Mouse (Mus musculus) neural tube, embryonic 11.5 days (tissue): Measurements from ENCODE around the gene Spag8. TPM values are rescaled to one million over a fixed set of nuclear protein-coding genes. Genes with fewer than 3 reads are reported as not detected.

Experiments used
- ATAC-seq: fragments of 200-750 bp; cut with Nextera tagmentation; 2 replicates; pipeline ENCODE4 v1.8.0; 2017; ENCODE audit warnings: moderate number of reproducible peaks, mild to moderate bottlenecking, moderate TSS enrichment, moderate library complexity; ENCODE audit not compliant: insufficient read depth, low FRiP score, low TSS enrichment
- DNase-seq: peaks from one replicate; pipeline ENCODE4 v3.0.0-alpha.2; 2015; ENCODE audit warnings: low spot score
- H3K27ac ChIP-seq: fragments of 300-500 bp; sonication (generic); 2 replicates; pipeline ENCODE4 v1.5.1; 2014; ENCODE audit warnings: low read depth, mild to moderate bottlenecking, low read length
- H3K27me3 ChIP-seq: fragments of 300-500 bp; sonication (generic); 2 replicates; pipeline ENCODE4 v1.6.1; 2014; ENCODE audit warnings: mild to moderate bottlenecking, low read length, mixed read lengths; ENCODE audit not compliant: control insufficient read depth, insufficient read depth
- H3K36me3 ChIP-seq: fragments of 300-500 bp; sonication (generic); 2 replicates; pipeline ENCODE4 v1.6.1; 2014; ENCODE audit warnings: mild to moderate bottlenecking, low read length, moderate library complexity, mixed read lengths; ENCODE audit not compliant: control insufficient read depth, insufficient read depth
- H3K4me1 ChIP-seq: fragments of 300-500 bp; sonication (generic); 2 replicates; pipeline ENCODE4 v1.6.1; 2014; ENCODE audit warnings: low read length, mixed read lengths; ENCODE audit not compliant: control insufficient read depth, insufficient read depth
- H3K4me2 ChIP-seq: fragments of 300-500 bp; sonication (generic); 2 replicates; pipeline ENCODE4 v1.6.1; 2014; ENCODE audit warnings: low read depth, mild to moderate bottlenecking, moderate library complexity
- H3K4me3 ChIP-seq: fragments of 300-500 bp; sonication (generic); 2 replicates; pipeline ENCODE4 v1.5.1; 2014; ENCODE audit warnings: low read depth, low read length
- H3K9ac ChIP-seq: fragments of 300-500 bp; sonication (generic); 2 replicates; pipeline ENCODE4 v1.6.1; 2014; ENCODE audit warnings: mild to moderate bottlenecking, low read length
- H3K9me3 ChIP-seq: fragments of 300-500 bp; sonication (generic); 2 replicates; pipeline ENCODE4 v1.6.1; 2016; ENCODE audit warnings: low read length; ENCODE audit not compliant: control insufficient read depth
- WGBS: fragments of 180-500 bp; shearing (Covaris S2); extraction: QIAGEN DNeasy Blood & Tissue Kit; methylation state at CpG from one replicate; pipeline ENCODE4 v1.1.7; 2014; 5-methylcytosine and 5-hydroxymethylcytosine counted together
- polyA plus RNA-seq: library from polyadenylated mRNA; unstranded; fragments of >200 nt; fragmentation: Nextera tagmentation; extraction: Ambion mirVana; gene quantifications from 2 replicates; pipeline ENCODE4 v1.2.1, GENCODE M21; 2014

Spag8 gene
- polyA plus RNA-seq, 1 experiment from 2014 or later: 0.89 TPM

DNA sequence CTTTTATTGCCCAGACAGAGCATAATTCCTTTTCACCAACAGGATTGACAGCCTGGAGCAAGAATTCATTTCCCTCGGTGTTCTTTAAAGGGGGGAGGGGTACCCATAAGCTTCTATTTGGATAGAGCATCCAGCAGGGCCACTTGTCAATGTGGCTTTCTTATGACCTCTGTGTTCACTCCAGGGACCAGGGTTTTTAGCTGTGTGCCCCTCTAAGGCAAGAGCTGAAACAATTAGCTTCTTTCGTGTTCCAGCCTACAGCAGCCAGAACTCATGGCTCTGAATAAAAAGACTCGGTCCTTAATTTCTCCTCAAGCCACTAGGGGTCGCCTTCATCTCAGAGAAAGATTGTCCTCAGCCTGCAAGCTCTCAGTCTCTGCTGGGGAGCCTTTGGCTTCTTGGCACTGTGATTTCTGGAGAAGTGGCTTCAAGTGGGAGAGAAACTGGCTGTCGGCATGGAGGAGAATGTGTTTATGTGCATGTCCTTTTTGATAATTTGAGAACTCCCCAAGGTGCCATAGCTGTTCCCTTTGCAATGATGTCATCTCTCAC, 23.3 kb downstream of the Spag8 start:
- DNase-seq: peak; percentile 82
- H3K9ac ChIP-seq: no peak overlapping the region
- H3K27me3 ChIP-seq: 0 out of 2 replicates have a peak, but pooled peaks cover 2% of the 10 kb centered on the region
- peaks cover 16% of the 10 kb centered on the region for H3K4me1 ChIP-seq
- no peaks in the 10 kb centered on the region for H3K36me3 ChIP-seq
- no peak overlapping the region for H3K4me2 ChIP-seq
- peak overlapping the region; percentile 87 for H3K27ac ChIP-seq
- H3K4me3 ChIP-seq: no peak overlapping the region
- no peaks in the 10 kb centered on the region for H3K9me3 ChIP-seq
- peak; percentile 39; the same call in 1 of the 2 replicates for ATAC-seq
- 5% methylated on average over 5 of the region's 5 CpGs for WGBS

- Histone ChIP-seq H3K27ac (no peak overlapping the region), H3K4me2 (no peak overlapping the region), H3K4me3 (no peak overlapping the region), H3K36me3 (no peaks in the 10 kb centered on the region), H3K4me1 (peaks cover 16% of the 10 kb centered on the region), H3K9me3 (no peaks in the 10 kb centered on the region), H3K9ac (no peak overlapping the region), H3K27me3 (0 out of 2 replicates have a peak, but pooled peaks cover 2% of the 10 kb centered on the region)
- no peak for ATAC-seq
- 52% methylated on average over 20 of the region's 20 CpGs for WGBS
- DNase-seq: peak; percentile 25
Measured at GRCm38 (mm10) chr4:43629106-43629817, 24.1 kb downstream of the Spag8 start.

DNA sequence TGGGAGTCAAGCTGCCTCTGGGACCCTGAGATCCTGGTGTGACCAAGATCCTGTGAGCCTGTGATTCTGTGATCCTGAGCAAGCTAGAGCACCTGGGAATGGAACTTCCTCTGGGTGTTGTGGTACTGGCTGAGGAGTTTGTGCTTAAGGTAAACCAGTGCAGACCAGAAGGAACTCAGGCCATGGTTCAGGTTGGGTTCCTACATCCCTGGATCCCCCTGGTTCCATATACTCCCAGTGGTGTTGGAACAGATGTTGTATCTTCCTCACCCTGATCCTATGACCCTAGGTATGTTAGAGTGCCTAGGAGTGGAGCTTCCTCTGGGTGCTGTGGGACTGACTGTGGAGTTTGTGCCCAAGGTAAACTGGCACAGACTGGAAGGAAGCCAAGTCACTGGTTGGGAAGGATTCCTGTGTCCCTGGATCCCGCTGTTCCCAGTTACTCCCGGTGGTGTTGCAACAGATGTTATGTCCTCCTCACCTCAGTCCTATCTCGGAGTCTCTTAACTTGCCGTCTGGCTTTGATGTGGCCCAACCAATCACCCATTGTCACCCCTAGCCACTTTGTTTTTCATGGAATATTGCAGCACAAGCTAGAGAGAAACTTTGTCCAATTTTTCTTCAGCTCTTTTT, 33.1 kb downstream of the Spag8 start:
- H3K4me3 ChIP-seq: no peak overlapping the region
- 84% methylated on average over 4 of the region's 4 CpGs for WGBS
- H3K9ac ChIP-seq: no peak overlapping the region
- no peaks in the 10 kb centered on the region for H3K36me3 ChIP-seq
- H3K4me2 ChIP-seq: no peak overlapping the region
- no peak for ATAC-seq
- no peaks in the 10 kb centered on the region for H3K9me3 ChIP-seq
- H3K27ac ChIP-seq: no peak overlapping the region
- H3K27me3 ChIP-seq: no peaks in the 10 kb centered on the region
- no peaks in the 10 kb centered on the region for H3K4me1 ChIP-seq
- no peak for DNase-seq

- no peak for ATAC-seq
- Histone ChIP-seq H3K9me3 (no peaks in the 10 kb centered on the region), H3K4me2 (no peak overlapping the region), H3K36me3 (no peaks in the 10 kb centered on the region), H3K27me3 (no peaks in the 10 kb centered on the region), H3K27ac (no peak overlapping the region), H3K4me1 (no peaks in the 10 kb centered on the region), H3K4me3 (no peak overlapping the region), H3K9ac (no peak overlapping the region)
- 66% methylated on average over 3 of the region's 3 CpGs for WGBS
- DNase-seq: no peak
Measured at GRCm38 (mm10) chr4:43613060-43613730, 40.2 kb downstream of the Spag8 start.

GRCm38 (mm10) chr4:43612534-43612933, 40.9 kb downstream of the Spag8 start:
- H3K4me2 ChIP-seq: no peak overlapping the region
- H3K4me1 ChIP-seq: no peaks in the 10 kb centered on the region
- H3K4me3 ChIP-seq: no peak overlapping the region
- H3K9me3 ChIP-seq: no peaks in the 10 kb centered on the region
- no peak overlapping the region for H3K9ac ChIP-seq
- H3K27ac ChIP-seq: no peak overlapping the region
- ATAC-seq (no peak), DNase-seq (no peak)
- H3K27me3 ChIP-seq: no peaks in the 10 kb centered on the region
- 79% methylated on average over 10 of the region's 10 CpGs for WGBS
- H3K36me3 ChIP-seq: no peaks in the 10 kb centered on the region

DNA sequence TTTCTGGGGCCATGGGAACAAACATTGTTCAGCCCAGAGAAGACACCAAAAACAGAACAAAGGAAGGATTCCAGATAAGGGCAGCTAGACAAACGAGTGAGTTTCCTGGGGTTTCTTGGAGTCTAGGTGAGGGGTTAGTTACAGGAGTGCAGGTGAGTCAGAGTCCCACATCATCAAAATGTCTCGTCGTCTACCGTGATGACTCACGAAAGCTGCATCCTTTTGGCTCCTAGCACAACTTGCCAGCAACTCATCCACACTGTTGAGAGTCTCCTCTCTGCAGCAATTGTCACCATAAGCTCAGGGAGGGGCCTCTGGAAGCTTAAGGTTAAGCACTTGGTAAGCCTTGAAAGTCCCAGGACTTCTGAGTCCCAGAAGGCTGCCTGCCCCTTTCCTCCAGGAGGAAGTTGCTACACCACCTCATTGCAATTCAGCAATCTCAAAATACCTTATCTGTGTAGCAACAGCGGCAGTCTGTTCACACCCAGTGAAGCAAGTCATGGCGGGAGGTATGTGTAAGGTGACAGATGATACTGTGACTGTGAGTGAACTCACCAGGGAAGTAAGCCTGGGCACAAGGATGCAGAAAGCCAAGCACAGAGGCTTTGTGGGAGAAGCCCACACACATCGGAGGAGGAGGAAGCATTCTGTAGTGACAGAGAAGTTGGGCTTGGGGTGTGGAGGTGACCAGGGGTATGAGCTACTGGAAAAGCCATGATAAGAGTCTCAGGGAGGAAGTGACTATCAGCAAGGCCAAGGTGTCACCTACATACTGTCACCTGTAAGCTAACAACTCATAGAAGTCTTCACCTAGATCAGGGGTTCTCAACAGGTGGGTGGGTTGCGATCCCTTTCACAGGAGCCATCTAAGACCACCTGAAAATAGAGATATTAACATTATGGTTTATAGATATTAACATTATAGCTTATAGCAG, 48.4 kb downstream of the Spag8 start:
- no peak for DNase-seq
- Histone ChIP-seq H3K27ac (no peak overlapping the region), H3K4me3 (no peak overlapping the region), H3K9ac (no peak overlapping the region), H3K4me2 (no peak overlapping the region), H3K4me1 (no peaks in the 10 kb centered on the region), H3K9me3 (no peaks in the 10 kb centered on the region), H3K27me3 (no peaks in the 10 kb centered on the region), H3K36me3 (no peaks in the 10 kb centered on the region)
- no peak for ATAC-seq
- 80% methylated on average over 9 of the region's 9 CpGs for WGBS

- DNase-seq: no peak
- no peaks in the 10 kb centered on the region for H3K27me3 ChIP-seq
- H3K36me3 ChIP-seq: no peaks in the 10 kb centered on the region
- no peaks in the 10 kb centered on the region for H3K9me3 ChIP-seq
- ATAC-seq: no peak
- H3K4me3 ChIP-seq: no peak overlapping the region
- H3K4me2 ChIP-seq: no peak overlapping the region
- WGBS: 63% methylated on average over 3 of the region's 3 CpGs
- no peak overlapping the region for H3K27ac ChIP-seq
- no peak overlapping the region for H3K9ac ChIP-seq
- H3K4me1 ChIP-seq: no peaks in the 10 kb centered on the region
Measured at GRCm38 (mm10) chr4:43604099-43604498, 49.3 kb downstream of the Spag8 start.
